Mouse (Mus musculus): ENCODE data around the gene Snapc1. TPM values are rescaled to one million over a fixed set of nuclear protein-coding genes. Genes with fewer than 3 reads are reported as not detected.
A peak's percentile ranks its signal among the peaks of the same experiment; 100 is the strongest.

The Snapc1 gene
- total RNA-seq (2015) (6.4 and 8.7 TPM in 2 replicates), total RNA-seq (2017) (13.4 and 13.5 TPM in 2 replicates)

GRCm38 (mm10) chr12:73964291-73965281 is at the start of gene Snapc1:
Gene Snapc1 (plus strand): TSS chr12:73964481.
- peak; percentile 99 for ATAC-seq (replicated peaks; ENCODE audit: poor library complexity)

DNA sequence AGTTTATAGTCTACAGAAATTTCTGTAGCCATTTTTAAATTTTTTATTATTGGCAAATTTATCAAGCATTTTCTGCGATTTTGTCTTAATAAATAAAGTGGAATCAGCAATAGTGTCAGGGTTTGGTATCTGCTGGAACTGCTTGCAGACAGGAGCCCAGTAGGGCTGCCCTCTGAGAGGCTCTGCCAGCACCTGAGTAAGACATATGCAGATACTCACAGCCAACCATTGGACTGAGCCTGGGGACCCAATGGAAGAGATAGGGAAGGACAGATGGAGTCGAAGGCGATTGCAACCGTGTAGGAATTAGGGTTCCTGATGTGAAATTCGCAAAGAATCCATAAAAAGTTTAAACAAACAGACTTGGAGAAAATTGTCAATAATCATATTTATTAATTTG is 45.8 kb upstream of the Snapc1 start:
- no peak for ATAC-seq (replicated peaks; ENCODE audit: poor library complexity)

- ATAC-seq (replicated peaks; ENCODE audit: poor library complexity): no peak
These were observed 34.0 kb upstream of the Snapc1 start for GRCm38 (mm10) chr12:73930266-73930665.

- ATAC-seq (replicated peaks; ENCODE audit: poor library complexity): no peak
These were observed 33.0 kb upstream of the Snapc1 start for GRCm38 (mm10) chr12:73931274-73931673.

- ATAC-seq (replicated peaks; ENCODE audit: poor library complexity): peak; percentile 37
These were observed 29.8 kb upstream of the Snapc1 start for GRCm38 (mm10) chr12:73934528-73934927.

- no peak for ATAC-seq (replicated peaks; ENCODE audit: poor library complexity)
These were observed 26.9 kb upstream of the Snapc1 start, which contains the start of gene Gm49321 for GRCm38 (mm10) chr12:73937353-73937752. Gene Gm49321 (plus strand): TSS chr12:73937653.

- ATAC-seq (replicated peaks; ENCODE audit: poor library complexity): no peak
These were observed 24.7 kb upstream of the Snapc1 start for GRCm38 (mm10) chr12:73939542-73939941.

GRCm38 (mm10) chr12:73948415-73948814 is 15.9 kb upstream of the Snapc1 start:
- no peak for ATAC-seq (replicated peaks; ENCODE audit: poor library complexity)

DNA sequence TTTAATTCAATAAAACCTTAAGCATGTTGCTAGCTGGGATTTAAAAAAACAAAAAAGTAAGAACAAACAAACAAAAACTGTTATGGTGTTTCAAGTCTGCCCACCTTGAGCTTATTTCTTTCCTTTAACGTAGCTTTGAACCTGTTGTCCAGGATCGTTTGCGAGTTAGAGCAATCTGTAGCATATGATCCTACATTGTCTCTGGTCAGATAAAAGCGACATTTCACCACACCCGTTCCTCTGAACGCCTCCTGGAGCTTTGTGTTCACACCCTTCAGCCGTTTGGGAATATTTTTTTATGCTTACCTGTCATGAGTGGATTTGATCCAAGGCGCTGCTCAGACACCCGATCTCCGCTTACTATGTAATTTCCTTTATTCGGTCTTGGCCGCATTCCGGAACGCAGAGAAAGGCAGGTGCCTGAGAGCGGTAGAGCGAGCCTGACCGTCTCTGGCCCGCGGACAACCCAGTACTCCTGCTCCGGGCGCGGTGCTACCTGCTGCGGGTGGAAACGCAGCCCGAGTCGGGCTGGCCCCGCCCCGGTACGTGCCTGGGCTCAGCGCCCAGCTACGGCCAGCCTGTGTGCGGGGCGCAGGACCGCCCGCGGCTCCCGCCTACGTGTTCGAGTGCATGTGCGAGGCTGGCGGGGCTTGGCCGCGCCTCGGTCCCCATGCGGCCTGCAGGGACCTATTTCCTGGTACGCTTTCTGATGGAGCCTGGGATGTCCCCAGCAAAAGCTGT is 14.8 kb upstream of the Snapc1 start:
- ATAC-seq (replicated peaks; ENCODE audit: poor library complexity): peak; percentile 47

- peak; percentile 49 for ATAC-seq (replicated peaks; ENCODE audit: poor library complexity)
These were observed 11.4 kb upstream of the Snapc1 start for GRCm38 (mm10) chr12:73952879-73953278.

DNA sequence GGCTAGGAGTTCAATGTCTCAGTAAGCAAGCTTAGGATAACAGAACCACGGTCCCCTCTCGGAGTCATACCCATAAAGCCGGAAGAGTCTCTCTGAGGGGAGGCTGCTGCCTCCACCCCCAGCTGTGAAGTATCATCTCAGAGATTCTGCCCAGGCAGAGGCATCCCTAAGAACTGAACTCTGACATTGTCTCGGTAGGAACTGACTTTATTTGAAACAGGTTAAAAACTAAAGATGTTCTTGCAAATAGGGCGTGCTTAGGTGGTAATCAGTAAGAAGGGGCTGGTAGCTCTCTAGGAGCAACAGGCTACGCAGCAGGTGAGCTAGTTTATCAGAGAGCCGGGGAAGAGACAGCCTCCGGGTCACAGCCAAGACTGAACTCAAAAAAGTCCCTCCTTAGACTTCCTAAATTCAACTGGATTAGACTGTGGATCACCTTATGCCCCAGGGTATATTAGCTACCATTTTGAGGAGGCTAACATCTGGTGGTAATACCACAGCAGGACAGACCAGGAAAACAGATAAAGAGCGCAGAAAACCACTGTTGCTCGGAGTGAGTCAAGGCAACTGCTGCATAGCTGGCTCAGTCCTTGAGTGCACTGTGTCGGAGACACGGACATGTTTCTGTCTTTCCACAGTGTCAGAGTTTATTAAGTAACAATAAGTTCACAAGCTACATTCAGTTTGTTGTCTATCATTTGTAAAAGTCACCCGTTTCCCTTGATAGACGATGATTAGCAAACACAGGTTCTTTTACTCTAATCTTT is 10.7 kb upstream of the Snapc1 start:
- ATAC-seq (replicated peaks; ENCODE audit: poor library complexity): peak; percentile 74

GRCm38 (mm10) chr12:73954785-73955184 is 9.5 kb upstream of the Snapc1 start:
- ATAC-seq (replicated peaks; ENCODE audit: poor library complexity): no peak

GRCm38 (mm10) chr12:73957676-73958075 is 6.6 kb upstream of the Snapc1 start:
- ATAC-seq (replicated peaks; ENCODE audit: poor library complexity): no peak

DNA sequence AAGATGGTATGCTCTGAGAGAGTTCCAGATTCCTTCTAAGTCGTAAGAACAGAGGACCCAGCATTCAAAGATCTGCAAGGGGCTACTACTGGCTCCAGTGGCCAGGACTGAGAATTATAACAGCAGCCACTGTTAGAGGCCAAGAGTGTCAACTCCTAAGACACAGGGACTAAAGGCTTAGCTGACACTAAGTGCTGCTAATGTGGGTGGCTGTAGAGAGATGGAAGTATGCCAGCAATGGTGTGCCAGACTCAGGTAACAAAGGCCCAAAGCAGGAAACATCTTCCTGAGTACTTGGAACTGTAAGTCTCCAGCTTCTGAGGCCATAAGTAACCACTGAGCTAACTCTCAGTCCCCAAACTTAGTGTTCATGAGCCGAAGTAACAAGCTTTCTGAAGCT is 5.5 kb upstream of the Snapc1 start:
- ATAC-seq (replicated peaks; ENCODE audit: poor library complexity): no peak

GRCm38 (mm10) chr12:73969142-73969541 is 4.9 kb downstream of the Snapc1 start:
- no peak for ATAC-seq (replicated peaks; ENCODE audit: poor library complexity)

DNA sequence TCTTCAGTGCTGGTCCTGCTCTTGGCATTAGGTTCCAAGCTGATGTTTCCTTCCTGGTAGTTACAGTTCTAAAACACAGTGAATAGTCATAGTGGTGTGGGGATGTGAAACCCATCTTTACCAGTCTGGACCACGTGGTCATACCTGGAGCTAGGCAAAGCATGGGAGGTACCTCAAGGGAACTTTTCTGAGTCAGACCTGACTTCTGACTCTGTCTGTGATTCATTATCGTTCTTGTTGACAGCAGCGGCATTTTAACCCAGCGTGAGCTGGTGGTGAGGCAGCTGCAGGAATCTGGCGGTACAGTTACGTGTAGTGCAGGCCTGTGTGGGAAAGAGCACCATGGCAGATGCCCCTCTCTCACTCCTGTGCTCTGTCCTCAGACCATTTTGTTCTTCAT is 10.3 kb downstream of the Snapc1 start:
- ATAC-seq (replicated peaks; ENCODE audit: poor library complexity): no peak

GRCm38 (mm10) chr12:73978144-73978543 is 13.9 kb downstream of the Snapc1 start:
- ATAC-seq (replicated peaks; ENCODE audit: poor library complexity): no peak

DNA sequence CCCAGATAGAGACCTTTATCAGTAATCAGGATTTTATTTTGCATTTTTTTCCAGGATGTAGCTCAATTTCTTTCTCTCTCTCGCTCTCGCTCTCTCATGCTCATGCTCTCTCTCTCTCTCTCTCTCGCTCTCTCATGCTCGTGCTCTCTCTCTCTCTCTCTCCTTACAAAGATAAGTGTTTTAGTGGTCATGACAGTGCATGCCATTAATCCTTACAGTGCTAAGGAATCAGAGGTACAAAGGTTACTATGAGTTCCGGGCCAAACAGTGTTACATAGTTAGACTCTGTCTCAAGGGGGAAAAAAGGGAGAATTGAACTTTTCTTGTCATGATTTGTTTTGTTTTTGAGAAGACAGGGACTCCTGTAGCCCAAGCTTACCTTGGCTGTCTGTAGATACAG is 15.4 kb downstream of the Snapc1 start:
- no peak for ATAC-seq (replicated peaks; ENCODE audit: poor library complexity)

DNA sequence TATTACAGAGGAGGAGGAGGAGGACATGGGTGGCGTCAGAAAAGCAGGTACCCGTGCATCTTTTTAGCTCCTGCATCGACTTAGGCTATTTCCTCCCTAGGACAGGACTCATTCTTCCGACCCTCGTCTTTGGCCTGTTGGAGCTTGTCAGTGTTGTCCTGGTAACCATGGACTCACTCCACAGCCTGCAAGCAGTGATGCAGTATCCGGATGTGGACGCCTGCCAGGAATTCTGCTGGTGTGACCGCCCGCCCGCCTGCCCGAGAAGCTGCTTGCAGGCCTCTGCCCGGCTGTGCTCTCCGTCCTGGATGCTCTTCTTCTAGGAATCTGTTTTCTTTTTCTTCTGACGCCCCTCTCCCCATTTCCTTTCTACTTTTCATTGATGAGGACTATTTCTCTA is 18.3 kb downstream of the Snapc1 start:
- no peak for ATAC-seq (replicated peaks; ENCODE audit: poor library complexity)

DNA sequence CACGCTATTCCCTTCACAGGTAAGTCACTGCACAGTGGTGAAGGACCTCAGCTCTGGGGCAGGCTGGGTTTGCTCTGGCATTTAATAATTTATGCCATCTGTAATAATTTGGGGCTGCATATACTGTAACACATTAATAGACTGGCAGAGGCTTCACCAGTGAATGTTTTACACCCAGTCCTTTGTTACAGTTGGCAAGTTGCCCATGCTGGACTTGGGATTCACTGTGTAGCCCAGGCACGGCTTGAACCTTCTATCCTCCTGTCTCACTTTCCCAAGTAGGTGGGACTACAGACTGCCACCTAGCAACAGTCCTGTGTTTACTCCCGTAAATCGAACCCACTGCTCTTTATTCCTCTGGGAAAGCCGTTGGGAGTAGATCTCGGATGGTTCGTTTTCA is 22.0 kb downstream of the Snapc1 start:
- no peak for ATAC-seq (replicated peaks; ENCODE audit: poor library complexity)

- no peak for ATAC-seq (replicated peaks; ENCODE audit: poor library complexity)
These were observed 24.2 kb downstream of the Snapc1 start for GRCm38 (mm10) chr12:73988393-73989008.

Data from megakaryocyte progenitor cell, adult 5-6 weeks (primary cell).